Mouse (Mus musculus): Measurements from ENCODE around the gene Fam155a.

DNA sequence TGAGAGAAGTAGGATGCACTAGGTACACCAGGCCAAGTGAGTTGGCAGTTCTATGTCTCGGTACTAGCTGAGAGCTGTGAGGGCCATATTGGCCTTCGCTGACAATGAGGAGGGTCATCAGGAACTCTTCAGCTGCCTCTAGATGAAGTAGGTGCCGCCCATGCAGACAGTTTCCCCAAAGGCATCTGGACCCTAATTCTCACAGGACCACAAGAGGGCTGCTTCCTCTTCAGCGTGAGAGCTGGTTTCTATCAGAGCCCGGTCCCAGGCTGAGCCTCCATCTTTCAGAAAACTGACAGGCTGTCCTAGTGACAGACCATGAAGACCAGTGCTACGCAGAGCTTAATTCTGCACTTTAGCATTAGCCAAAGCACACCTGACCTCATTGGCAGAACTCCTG is 364.8 kb downstream of the Fam155a start:
- no peak for TF ChIP-seq TCF12 (IDR thresholded peaks at IDR 0.05; ENCODE audit: insufficient read depth, poor library complexity, severe bottlenecking)
- no peak for TF ChIP-seq POLR2A (IDR thresholded peaks at IDR 0.05; ENCODE audit: insufficient read length, low read depth)
- TF ChIP-seq E2F4 (IDR thresholded peaks at IDR 0.05; ENCODE audit: insufficient read depth) = no peak
- TF ChIP-seq USF1 (IDR thresholded peaks at IDR 0.05; ENCODE audit: low read depth) = no peak
- TF ChIP-seq MAX (IDR thresholded peaks at IDR 0.05; ENCODE audit: low read depth) = no peak
- no peak for TF ChIP-seq POLR2AphosphoS2 (IDR thresholded peaks at IDR 0.05; ENCODE audit: insufficient read length, low read depth)
- no peak for TF ChIP-seq MYOD1 (IDR thresholded peaks at IDR 0.05; ENCODE audit: control insufficient read depth in 1 of 3, insufficient read length in 2 of 3, low read depth in 2 of 3)
- no peak for TF ChIP-seq TCF3 (IDR thresholded peaks at IDR 0.05; ENCODE audit: insufficient read length, low read depth)
- no peak for TF ChIP-seq MYOG (IDR thresholded peaks at IDR 0.05; ENCODE audit: control insufficient read depth in 1 of 3, insufficient read depth in 1 of 3, insufficient read length in 2 of 3, low read depth in 2 of 3)
- no peak for TF ChIP-seq SRF (IDR thresholded peaks at IDR 0.05; ENCODE audit: control insufficient read depth, insufficient read length, low read depth)

All from myocyte (in vitro differentiated cells).